Mouse (Mus musculus) hindbrain, embryonic 10.5 days (tissue): ENCODE measurements around the gene Olfr1013. TPM values are rescaled to one million over a fixed set of nuclear protein-coding genes. Genes with fewer than 3 reads are reported as not detected.

ENCODE experiments used
- DNase-seq: peaks from one replicate; pipeline ENCODE4 v3.0.0-alpha.2; 2017; ENCODE audit warnings: low spot score
- H3K27ac ChIP-seq: fragments of 300-500 bp; sonication (generic); 2 replicates; pipeline ENCODE4 v1.5.1; 2016; ENCODE audit warnings: mild to moderate bottlenecking, moderate library complexity
- H3K27me3 ChIP-seq: fragments of 300-500 bp; sonication (generic); 2 replicates; pipeline ENCODE4 v1.6.1; 2016; ENCODE audit warnings: mild to moderate bottlenecking; ENCODE audit not compliant: poor library complexity, insufficient read depth, severe bottlenecking
- H3K36me3 ChIP-seq: fragments of 300-500 bp; sonication (generic); 2 replicates; pipeline ENCODE4 v1.6.1; 2016; ENCODE audit warnings: mild to moderate bottlenecking, moderate library complexity
- H3K4me1 ChIP-seq: fragments of 300-500 bp; sonication (generic); replicated peaks from 2 replicates; pipeline ENCODE4 v1.6.1; 2016; ENCODE audit warnings: mild to moderate bottlenecking
- H3K4me3 ChIP-seq: fragments of 300-500 bp; sonication (generic); 2 replicates; pipeline ENCODE4 v1.5.1; 2016; ENCODE audit warnings: mild to moderate bottlenecking, moderate library complexity
- H3K9me3 ChIP-seq: fragments of 300-500 bp; sonication (generic); 2 replicates; pipeline ENCODE4 v1.6.1; 2016; ENCODE audit warnings: mild to moderate bottlenecking, moderate library complexity
- WGBS: fragments of 180-500 bp; shearing (Covaris S2); methylation state at CpG from one replicate; pipeline ENCODE4 v1.1.7; 2016; 5-methylcytosine and 5-hydroxymethylcytosine counted together
- polyA plus RNA-seq: library from polyadenylated mRNA; unstranded; fragments of >200 nt; fragmentation: Nextera tagmentation; extraction: Ambion mirVana; gene quantifications from 2 replicates; pipeline ENCODE4 v1.2.1, GENCODE M21; 2016

Gene Olfr1013
- polyA plus RNA-seq: not detected in 2 replicates

DNA sequence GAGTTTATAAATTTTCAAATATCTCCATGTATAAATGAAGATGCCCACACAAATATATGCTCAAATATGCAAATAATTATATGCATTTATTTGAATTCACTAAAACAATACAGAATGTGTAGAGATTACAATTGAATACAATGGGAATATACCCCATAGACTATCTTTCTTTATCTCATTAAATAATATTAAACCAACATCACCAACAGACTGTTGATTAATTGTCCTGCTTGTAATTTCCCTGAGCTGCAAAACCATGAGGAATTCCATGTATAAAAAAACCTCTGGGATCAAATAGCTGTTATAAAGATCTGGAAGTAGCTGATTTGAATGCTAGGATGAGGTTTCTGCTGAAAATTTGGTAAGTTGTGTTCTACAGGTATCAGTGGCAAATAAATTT lies at the start of gene Olfr1013:
Olfr1013 (plus strand) TSS at position 301 of the 400 bp plus-strand sequence.
- no peak for DNase-seq
- Histone ChIP-seq H3K9me3 (no peaks in the 10 kb centered on the region), H3K36me3 (no peaks in the 10 kb centered on the region), H3K4me3 (no peak within 1 kb of the TSS), H3K4me1 (no peaks in the 10 kb centered on the region), H3K27me3 (no peaks in the 10 kb centered on the region), H3K27ac (no peak within 1 kb of the TSS)

DNA sequence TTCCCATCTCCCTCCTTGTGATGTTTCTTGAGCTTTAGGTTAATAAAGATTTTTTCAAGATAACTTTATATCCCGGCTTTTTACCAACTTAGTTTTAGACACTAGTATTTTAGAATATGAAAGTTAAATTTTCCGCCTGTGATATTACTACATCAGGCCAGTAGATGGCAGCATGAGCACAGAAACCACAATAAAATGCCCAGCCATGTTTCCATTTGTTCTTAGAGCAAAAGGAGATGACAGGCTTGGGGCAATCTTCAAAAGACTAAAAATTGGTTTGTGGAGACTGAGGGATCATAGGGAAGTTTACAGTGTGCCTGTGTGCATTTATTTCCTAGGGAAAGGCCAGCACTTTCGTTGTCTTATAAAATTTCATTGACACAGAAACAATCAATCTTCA lies 41.1 kb upstream of the Olfr1013 start:
- DNase-seq: peak; percentile 4
- no peaks in the 10 kb centered on the region for H3K4me1 ChIP-seq
- no peaks in the 10 kb centered on the region for H3K36me3 ChIP-seq
- H3K4me3 ChIP-seq: no peak overlapping the region
- H3K9me3 ChIP-seq: no peaks in the 10 kb centered on the region
- no peaks in the 10 kb centered on the region for H3K27me3 ChIP-seq
- H3K27ac ChIP-seq: no peak overlapping the region
- WGBS: 17% methylated on average over 3 of the region's 3 CpGs

DNA sequence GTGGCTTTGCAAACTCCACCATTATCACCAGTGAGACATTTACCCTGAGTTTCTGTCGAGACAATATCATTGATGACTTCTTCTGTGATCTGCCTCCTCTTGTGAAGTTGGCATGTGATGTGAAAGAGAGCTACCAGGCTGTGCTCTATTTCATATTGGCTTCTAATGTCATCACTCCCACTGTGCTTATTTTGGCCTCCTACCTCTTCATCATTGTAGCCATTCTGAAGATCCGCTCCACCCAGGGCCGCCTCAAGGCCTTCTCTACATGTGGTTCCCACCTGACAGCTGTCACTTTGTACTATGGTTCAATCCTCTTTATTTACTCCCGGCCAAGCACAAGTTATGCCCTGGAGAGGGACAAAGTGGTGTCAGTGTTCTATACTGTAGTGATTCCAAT lies 13.1 kb upstream of the Olfr1013 start:
- WGBS: 74% methylated on average over 4 of the region's 4 CpGs
- no peaks in the 10 kb centered on the region for H3K36me3 ChIP-seq
- no peak overlapping the region for H3K4me3 ChIP-seq
- no peak for DNase-seq
- H3K27me3 ChIP-seq: no peaks in the 10 kb centered on the region
- no peak overlapping the region for H3K27ac ChIP-seq
- H3K9me3 ChIP-seq: no peaks in the 10 kb centered on the region
- H3K4me1 ChIP-seq: no peaks in the 10 kb centered on the region

DNA sequence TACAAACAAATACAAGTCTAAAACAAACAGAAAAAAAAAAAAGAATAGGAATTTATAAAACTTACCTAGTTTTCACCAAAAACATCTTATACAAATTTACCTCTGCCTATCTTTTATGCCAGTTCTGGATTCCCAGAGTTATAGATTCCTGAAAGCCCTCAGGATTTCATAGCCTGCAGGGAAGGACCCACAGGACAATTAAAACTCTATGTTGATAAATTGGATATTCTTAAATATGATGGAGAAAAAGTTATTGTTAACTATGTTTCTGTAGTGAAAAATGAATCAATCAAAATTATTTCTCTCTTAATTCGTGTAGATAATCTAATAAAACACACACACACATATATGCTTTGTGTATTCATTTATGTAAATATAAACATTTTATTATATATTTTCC lies 4.2 kb upstream of the Olfr1013 start, which contains the start of gene Olfr1012:
Olfr1012 (minus strand) TSS at position 101 of the 400 bp plus-strand sequence.
- no peaks in the 10 kb centered on the region for H3K4me1 ChIP-seq
- H3K9me3 ChIP-seq: no peaks in the 10 kb centered on the region
- no peak within 1 kb of the TSS for H3K27ac ChIP-seq
- no peak for DNase-seq
- H3K27me3 ChIP-seq: no peaks in the 10 kb centered on the region
- WGBS: 74% methylated on average over 1 of the region's 1 CpGs
- no peaks in the 10 kb centered on the region for H3K36me3 ChIP-seq
- no peak within 1 kb of the TSS for H3K4me3 ChIP-seq

DNA sequence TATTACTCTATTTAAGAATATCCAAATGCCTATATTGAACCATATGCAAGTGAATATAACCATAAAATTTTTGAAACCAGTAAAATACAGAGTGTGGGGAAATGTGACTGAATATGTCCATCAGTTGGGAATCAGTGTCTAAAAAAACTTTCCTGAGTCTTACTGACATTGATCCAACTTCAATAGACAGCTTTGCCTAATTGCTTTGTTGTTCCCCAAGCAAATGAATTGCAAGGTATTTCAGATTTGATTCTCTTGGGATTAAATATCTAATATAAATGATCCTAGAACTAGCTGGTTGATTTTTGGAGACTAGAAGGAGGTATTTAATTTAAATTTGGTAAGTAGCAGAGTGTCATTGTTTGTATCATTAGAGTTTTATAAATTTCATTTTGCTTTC lies 5.5 kb downstream of the Olfr1013 start, which contains the start of gene Olfr1014:
Olfr1014 (plus strand) TSS at position 301 of the 400 bp plus-strand sequence.
- no peaks in the 10 kb centered on the region for H3K4me1 ChIP-seq
- no peaks in the 10 kb centered on the region for H3K27me3 ChIP-seq
- H3K4me3 ChIP-seq: no peak within 1 kb of the TSS
- H3K36me3 ChIP-seq: no peaks in the 10 kb centered on the region
- no peaks in the 10 kb centered on the region for H3K9me3 ChIP-seq
- no peak for DNase-seq
- no peak within 1 kb of the TSS for H3K27ac ChIP-seq

DNA sequence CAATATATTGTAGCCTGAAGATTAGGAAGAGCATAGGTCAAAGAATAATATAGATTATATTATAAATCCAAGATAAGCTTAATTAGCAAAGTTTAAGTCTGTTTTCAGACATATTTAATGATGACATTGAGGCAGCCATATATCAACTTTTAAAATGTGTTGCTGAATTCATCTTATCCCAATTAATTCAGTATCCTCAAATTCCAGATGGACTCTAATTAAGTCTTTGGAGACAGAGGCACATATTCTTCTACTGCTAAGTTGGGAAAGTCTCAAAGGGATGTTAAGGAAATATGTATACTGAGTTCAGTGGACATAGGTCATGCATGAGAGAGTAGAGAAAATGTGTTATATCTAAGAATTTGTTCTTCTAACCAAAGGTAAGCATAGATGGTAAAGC lies 14.8 kb downstream of the Olfr1013 start, which contains the start of gene Olfr1015:
Olfr1015 (plus strand) TSS at position 301 of the 400 bp plus-strand sequence.
- DNase-seq: no peak
- no peak within 1 kb of the TSS for H3K27ac ChIP-seq
- no peaks in the 10 kb centered on the region for H3K36me3 ChIP-seq
- H3K9me3 ChIP-seq: no peaks in the 10 kb centered on the region
- no peaks in the 10 kb centered on the region for H3K4me1 ChIP-seq
- no peak within 1 kb of the TSS for H3K4me3 ChIP-seq
- no peaks in the 10 kb centered on the region for H3K27me3 ChIP-seq

DNA sequence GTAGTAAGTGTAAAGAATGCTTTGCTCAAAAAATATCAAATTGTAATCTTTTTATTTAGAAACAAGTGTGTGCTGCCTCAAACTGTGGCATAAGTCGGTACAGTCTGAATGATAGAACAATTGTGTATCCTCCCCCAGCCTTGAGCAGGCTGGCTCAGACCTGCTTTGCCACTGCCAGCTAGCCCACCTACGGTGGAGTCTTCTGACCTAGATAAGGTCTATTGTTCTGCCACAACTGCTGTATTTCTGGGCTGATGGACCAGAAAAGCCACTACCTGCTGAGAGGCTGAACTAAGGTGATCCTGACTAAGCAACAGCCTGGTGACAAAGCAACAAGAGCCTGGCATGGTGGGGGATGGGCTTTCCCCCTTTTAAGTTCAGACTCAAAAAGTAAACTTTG lies 25.4 kb downstream of the Olfr1013 start:
- peaks cover 4% of the 10 kb centered on the region; the same call in 1 of the 2 replicates for H3K4me1 ChIP-seq
- 31% methylated on average over 2 of the region's 2 CpGs for WGBS
- H3K9me3 ChIP-seq: peaks cover 5% of the 10 kb centered on the region; the same call in 1 of the 2 replicates
- no peak overlapping the region for H3K4me3 ChIP-seq
- DNase-seq: peak; percentile 4
- no peaks in the 10 kb centered on the region for H3K36me3 ChIP-seq
- H3K27me3 ChIP-seq: no peaks in the 10 kb centered on the region
- no peak overlapping the region for H3K27ac ChIP-seq

DNA sequence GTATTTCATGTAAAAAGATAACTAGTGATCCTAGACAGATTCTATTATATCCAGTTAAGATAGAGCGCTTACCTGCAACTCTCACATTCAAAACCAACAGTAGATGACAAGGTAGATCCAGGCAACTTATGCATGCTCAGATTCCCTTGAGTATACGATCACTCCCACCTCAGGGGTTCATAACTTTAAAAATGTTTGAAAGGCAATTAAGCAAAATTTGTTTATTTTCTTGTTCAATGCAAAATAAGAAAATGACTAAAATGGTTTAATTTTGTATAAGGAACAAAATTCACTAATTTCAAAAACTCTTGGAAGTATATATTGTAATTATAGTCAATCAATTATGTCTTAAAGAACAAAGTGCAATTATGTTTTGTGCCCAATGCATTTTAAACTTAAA lies 35.5 kb downstream of the Olfr1013 start, which contains the start of gene Olfr1016:
Olfr1016 (minus strand) TSS at position 101 of the 400 bp plus-strand sequence.
- 94% methylated on average over 2 of the region's 2 CpGs for WGBS

DNA sequence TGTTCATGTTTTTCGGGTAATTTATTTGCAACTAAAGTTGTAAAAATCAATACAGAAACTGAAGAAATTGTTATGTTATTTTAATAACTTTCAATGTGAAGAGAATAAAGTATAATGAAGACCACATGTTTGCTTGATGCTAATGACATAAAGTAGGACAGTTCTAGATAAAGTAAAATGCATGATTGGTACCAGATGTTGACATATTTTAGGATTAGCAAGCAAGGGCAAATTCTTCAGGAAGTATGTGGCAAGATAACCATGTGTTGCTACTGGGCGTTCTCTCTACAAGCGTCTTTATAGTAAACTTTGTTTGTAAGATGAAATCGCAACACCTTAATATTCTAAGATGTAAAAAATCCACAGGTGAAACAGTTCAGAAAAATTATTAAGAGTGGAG lies 37.6 kb downstream of the Olfr1013 start:
- Histone ChIP-seq H3K27me3 (no peaks in the 10 kb centered on the region), H3K4me1 (no peaks in the 10 kb centered on the region), H3K4me3 (no peak overlapping the region), H3K27ac (no peak overlapping the region), H3K36me3 (no peaks in the 10 kb centered on the region), H3K9me3 (no peaks in the 10 kb centered on the region)
- WGBS: 77% methylated on average over 4 of the region's 4 CpGs
- no peak for DNase-seq

More for the DNA sequence above, 35.5 kb downstream of the Olfr1013 start, which contains the start of gene Olfr1016:
- Histone ChIP-seq H3K27me3 (no peaks in the 10 kb centered on the region), H3K4me1 (no peaks in the 10 kb centered on the region), H3K36me3 (no peaks in the 10 kb centered on the region), H3K4me3 (no peak within 1 kb of the TSS), H3K27ac (no peak within 1 kb of the TSS), H3K9me3 (no peaks in the 10 kb centered on the region)
- DNase-seq: no peak

DNA sequence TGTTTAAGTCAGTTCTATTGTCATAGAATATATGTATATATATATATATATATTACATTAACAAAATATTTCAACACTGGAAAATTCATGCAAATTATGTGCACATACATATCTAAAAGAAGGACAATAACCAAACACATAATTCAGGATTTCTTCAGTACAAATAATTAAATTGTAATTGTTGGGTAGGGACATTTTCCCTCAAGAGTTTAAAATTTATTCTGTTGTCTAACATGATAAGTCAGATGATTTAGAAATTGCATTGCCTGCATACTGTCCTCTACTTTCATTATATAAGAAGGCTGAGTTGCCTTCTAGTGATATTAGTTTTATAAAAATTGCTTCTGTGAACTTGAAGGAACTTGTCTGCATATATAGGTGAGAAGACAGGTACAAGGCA lies 51.3 kb downstream of the Olfr1013 start, which contains the start of gene Olfr1018:
Olfr1018 (plus strand) TSS at position 301 of the 400 bp plus-strand sequence.
- no peak within 1 kb of the TSS for H3K27ac ChIP-seq
- no peaks in the 10 kb centered on the region for H3K4me1 ChIP-seq
- no peaks in the 10 kb centered on the region for H3K9me3 ChIP-seq
- H3K4me3 ChIP-seq: no peak within 1 kb of the TSS
- no peaks in the 10 kb centered on the region for H3K27me3 ChIP-seq
- DNase-seq: no peak
- no peaks in the 10 kb centered on the region for H3K36me3 ChIP-seq

Other genes starting within 250 kb of the Olfr1013 start
- gene 4833423E24Rik, start 248.1 kb upstream of the Olfr1013 start, polyA plus RNA-seq: 0.11 TPM in 1 of 2 replicates, not detected in the other
- not detected in 2 replicates for gene Olfr996, start 187.9 kb upstream of the Olfr1013 start, polyA plus RNA-seq
- gene Olfr998, start 178.2 kb upstream of the Olfr1013 start, polyA plus RNA-seq: not detected in 2 replicates
- not detected in 2 replicates for gene Olfr1000, start 155.2 kb upstream of the Olfr1013 start, polyA plus RNA-seq
- not detected in 2 replicates for gene Olfr1002, start 116.4 kb upstream of the Olfr1013 start, polyA plus RNA-seq
- not detected in 2 replicates for gene Olfr154, start 102.6 kb upstream of the Olfr1013 start, polyA plus RNA-seq
- not detected in 2 replicates for gene Olfr1006, start 88.3 kb upstream of the Olfr1013 start, polyA plus RNA-seq
- not detected in 2 replicates for gene Olfr1008, start 77.7 kb upstream of the Olfr1013 start, polyA plus RNA-seq
- not detected in 2 replicates for gene Olfr1009, start 51.7 kb upstream of the Olfr1013 start, polyA plus RNA-seq
- not detected in 2 replicates for gene Olfr1012, start 4.3 kb upstream of the Olfr1013 start, polyA plus RNA-seq
- not detected in 2 replicates for gene Olfr1014, start 5.6 kb downstream of the Olfr1013 start, polyA plus RNA-seq
- not detected in 2 replicates for gene Olfr1015, start 14.9 kb downstream of the Olfr1013 start, polyA plus RNA-seq
- gene Olfr1016, start 35.4 kb downstream of the Olfr1013 start, polyA plus RNA-seq: not detected in 2 replicates
- not detected in 2 replicates for gene Olfr1018, start 51.4 kb downstream of the Olfr1013 start, polyA plus RNA-seq
- gene Olfr1019, start 78.4 kb downstream of the Olfr1013 start, polyA plus RNA-seq: not detected in 2 replicates
- not detected in 2 replicates for gene Olfr1020, start 79.9 kb downstream of the Olfr1013 start, polyA plus RNA-seq
- gene Olfr1022, start 101.5 kb downstream of the Olfr1013 start, polyA plus RNA-seq: not detected in 2 replicates
- not detected in 2 replicates for gene Olfr1023, start 118.5 kb downstream of the Olfr1013 start, polyA plus RNA-seq
- not detected in 2 replicates for gene Olfr1024, start 138.0 kb downstream of the Olfr1013 start, polyA plus RNA-seq
- not detected in 2 replicates for gene Olfr1025-ps1, start 148.1 kb downstream of the Olfr1013 start, polyA plus RNA-seq
- gene Olfr1026, start 154.5 kb downstream of the Olfr1013 start, polyA plus RNA-seq: not detected in 2 replicates
- gene Olfr1028, start 183.3 kb downstream of the Olfr1013 start, polyA plus RNA-seq: not detected in 2 replicates
- gene Olfr1029, start 206.8 kb downstream of the Olfr1013 start, polyA plus RNA-seq: not detected in 2 replicates
- not detected in 2 replicates for gene Olfr1030, start 212.2 kb downstream of the Olfr1013 start, polyA plus RNA-seq
- not detected in 2 replicates for gene Olfr1031, start 223.2 kb downstream of the Olfr1013 start, polyA plus RNA-seq
- gene Olfr1032, start 238.4 kb downstream of the Olfr1013 start, polyA plus RNA-seq: not detected in 2 replicates